Mouse (Mus musculus): ENCODE data around the gene Psen1. TPM values are rescaled to one million over a fixed set of nuclear protein-coding genes. Genes with fewer than 3 reads are reported as not detected.

Psen1 gene
- polyA plus RNA-seq, 1 experiment from 2014 or later, result 54.9 TPM

DNA sequence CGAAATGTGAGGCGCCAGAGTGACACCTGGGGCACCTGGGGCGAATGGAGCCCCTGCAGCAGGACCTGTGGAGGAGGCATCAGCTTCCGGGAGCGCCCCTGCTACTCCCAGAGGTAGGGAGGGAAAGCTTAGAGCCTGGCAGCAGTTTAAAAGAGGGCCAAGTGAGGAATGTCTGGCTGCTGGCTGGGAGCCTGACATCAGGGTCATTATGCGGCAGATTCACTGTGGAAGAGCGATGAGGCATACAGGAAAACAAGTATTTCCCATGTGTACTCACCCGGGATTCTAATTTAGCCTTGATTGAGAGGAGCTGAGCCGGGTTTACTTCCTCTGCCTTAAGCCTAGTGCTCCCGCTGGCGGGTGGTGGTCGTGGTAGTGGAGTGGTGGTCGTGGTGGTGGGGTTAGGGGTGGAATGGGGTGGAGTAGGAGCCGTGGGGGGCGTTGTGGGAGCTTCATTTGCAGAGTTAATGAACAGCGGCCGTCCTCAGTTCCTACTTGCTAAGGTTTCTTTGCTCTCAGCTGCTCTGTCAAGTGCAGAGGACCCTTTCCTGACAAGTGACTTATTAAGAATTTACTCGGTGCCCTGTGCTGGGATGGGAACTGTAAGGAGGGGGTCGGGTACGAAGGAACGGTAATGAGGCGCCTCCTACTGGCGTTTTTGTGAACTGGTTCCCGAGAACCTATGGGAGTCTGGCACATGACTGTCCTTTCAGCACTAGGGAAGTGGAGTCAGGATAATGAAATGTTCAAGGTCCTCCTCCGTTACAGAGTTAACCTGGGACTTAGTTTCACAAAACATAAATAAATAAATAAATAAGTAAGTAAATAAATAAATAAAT, 82.7 kb downstream of the Psen1 start:
- H3K27ac ChIP-seq (ENCODE audit: low read depth, low read length), result no peak overlapping the region
- no peaks in the 10 kb centered on the region for H3K9me3 ChIP-seq (replicated peaks; ENCODE audit: control insufficient read depth, low read length)
- peak overlapping the region; percentile 32 for H3K4me3 ChIP-seq (ENCODE audit: low read depth, low read length)
- H3K27me3 ChIP-seq (ENCODE audit: control insufficient read depth, insufficient read depth, low read length), result peaks cover 9% of the 10 kb centered on the region
- H3K36me3 ChIP-seq (ENCODE audit: control insufficient read depth, insufficient read depth, low read length), result no peaks in the 10 kb centered on the region
- H3K4me2 ChIP-seq, result peak overlapping the region; percentile 66
- WGBS (ENCODE audit: insufficient replicate concordance), result 7% methylated on average over 25 of the region's 25 CpGs
- 0 out of 2 replicates have a peak overlapping the region, but pooled peaks have one; percentile 39 for H3K9ac ChIP-seq (ENCODE audit: low read depth, low read length)
- peak; percentile 32; the same call in 1 of the 2 replicates for ATAC-seq (replicated peaks; ENCODE audit: insufficient number of reproducible peaks, low FRiP score, low TSS enrichment)
- H3K4me1 ChIP-seq (ENCODE audit: control insufficient read depth, insufficient read depth, low read length), result peaks cover 7% of the 10 kb centered on the region

DNA sequence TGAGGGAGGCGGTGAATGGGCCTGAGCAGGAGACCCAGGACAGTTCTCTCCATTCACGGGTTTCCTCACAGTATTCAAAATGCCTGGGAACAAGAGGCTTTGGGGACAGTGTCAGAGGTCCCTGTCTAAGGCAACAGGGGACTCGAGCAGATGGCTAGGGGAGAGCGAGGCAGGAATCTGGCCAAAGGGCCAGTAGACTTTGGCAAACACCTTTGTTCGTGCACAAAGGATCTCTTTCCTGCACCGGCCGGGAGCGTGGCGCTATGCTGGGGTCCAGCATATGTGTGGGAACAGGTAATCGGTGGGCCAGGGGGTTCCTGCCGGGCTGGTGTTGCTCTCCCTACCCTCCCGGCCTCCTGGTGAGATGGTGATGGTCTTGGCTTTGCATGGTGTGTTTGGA, 87.7 kb downstream of the Psen1 start:
- no peak overlapping the region for H3K27ac ChIP-seq (ENCODE audit: low read depth, low read length)
- peaks cover under 1% of the 10 kb centered on the region for H3K4me1 ChIP-seq (ENCODE audit: control insufficient read depth, insufficient read depth, low read length)
- H3K4me2 ChIP-seq, result no peak overlapping the region
- ATAC-seq (replicated peaks; ENCODE audit: insufficient number of reproducible peaks, low FRiP score, low TSS enrichment), result no peak
- H3K9me3 ChIP-seq (replicated peaks; ENCODE audit: control insufficient read depth, low read length), result no peaks in the 10 kb centered on the region
- H3K36me3 ChIP-seq (ENCODE audit: control insufficient read depth, insufficient read depth, low read length), result no peaks in the 10 kb centered on the region
- no peak overlapping the region for H3K4me3 ChIP-seq (ENCODE audit: low read depth, low read length)
- 68% methylated on average over 12 of the region's 12 CpGs for WGBS (ENCODE audit: insufficient replicate concordance)
- no peak overlapping the region for H3K9ac ChIP-seq (ENCODE audit: low read depth, low read length)
- peaks cover 5% of the 10 kb centered on the region for H3K27me3 ChIP-seq (ENCODE audit: control insufficient read depth, insufficient read depth, low read length)

DNA sequence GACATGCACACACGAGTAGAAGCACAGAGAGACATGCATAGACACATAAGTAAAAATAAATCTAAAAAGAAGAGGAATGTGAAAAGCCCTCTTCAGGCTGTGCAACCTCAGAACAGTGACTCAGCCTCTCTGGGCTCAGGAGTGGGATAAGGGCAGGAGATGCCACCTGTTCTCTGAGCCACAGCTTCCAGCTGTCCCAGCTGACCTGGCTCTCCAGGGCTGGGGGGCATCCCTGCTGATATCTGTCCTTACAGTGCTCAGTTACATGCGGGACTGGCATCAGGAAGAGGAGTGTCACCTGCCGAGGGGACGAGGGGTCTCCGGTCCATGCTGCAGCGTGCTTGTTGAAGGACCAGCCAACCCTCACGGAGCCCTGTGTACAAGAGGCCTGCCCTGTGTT, 88.8 kb downstream of the Psen1 start:
- H3K27ac ChIP-seq (ENCODE audit: low read depth, low read length), result no peak overlapping the region
- H3K36me3 ChIP-seq (ENCODE audit: control insufficient read depth, insufficient read depth, low read length), result no peaks in the 10 kb centered on the region
- no peak overlapping the region for H3K9ac ChIP-seq (ENCODE audit: low read depth, low read length)
- 74% methylated on average over 7 of the region's 7 CpGs for WGBS (ENCODE audit: insufficient replicate concordance)
- no peak overlapping the region for H3K4me2 ChIP-seq
- no peaks in the 10 kb centered on the region for H3K4me1 ChIP-seq (ENCODE audit: control insufficient read depth, insufficient read depth, low read length)
- peaks cover 2% of the 10 kb centered on the region for H3K27me3 ChIP-seq (ENCODE audit: control insufficient read depth, insufficient read depth, low read length)
- no peaks in the 10 kb centered on the region for H3K9me3 ChIP-seq (replicated peaks; ENCODE audit: control insufficient read depth, low read length)
- no peak for ATAC-seq (replicated peaks; ENCODE audit: insufficient number of reproducible peaks, low FRiP score, low TSS enrichment)
- H3K4me3 ChIP-seq (ENCODE audit: low read depth, low read length), result no peak overlapping the region

DNA sequence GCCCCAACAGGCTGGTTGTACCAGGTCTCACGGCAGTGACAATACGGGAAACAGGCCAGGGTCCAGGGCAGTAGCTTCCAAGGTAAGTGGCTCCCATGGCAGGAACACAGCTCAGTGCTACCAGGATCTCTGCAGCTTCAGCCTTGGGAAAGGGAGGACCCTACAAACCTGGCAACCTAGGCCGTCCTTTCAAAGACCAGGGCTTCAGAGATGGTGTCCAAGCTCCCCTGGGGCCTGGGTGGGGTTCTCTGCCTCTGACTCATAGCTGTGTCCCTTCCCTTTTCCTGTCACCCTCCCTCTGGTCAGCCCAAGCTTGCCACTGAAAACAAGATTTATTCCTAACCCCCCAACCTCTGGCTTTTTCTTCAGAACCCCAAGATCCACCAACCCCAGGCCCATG, 92.2 kb downstream of the Psen1 start:
- Histone ChIP-seq H3K27me3 (ENCODE audit: control insufficient read depth, insufficient read depth, low read length) (no peaks in the 10 kb centered on the region), H3K4me3 (ENCODE audit: low read depth, low read length) (no peak overlapping the region), H3K36me3 (ENCODE audit: control insufficient read depth, insufficient read depth, low read length) (no peaks in the 10 kb centered on the region), H3K4me1 (ENCODE audit: control insufficient read depth, insufficient read depth, low read length) (no peaks in the 10 kb centered on the region), H3K4me2 (no peak overlapping the region), H3K27ac (ENCODE audit: low read depth, low read length) (no peak overlapping the region), H3K9me3 (replicated peaks; ENCODE audit: control insufficient read depth, low read length) (no peaks in the 10 kb centered on the region), H3K9ac (ENCODE audit: low read depth, low read length) (no peak overlapping the region)
- WGBS (ENCODE audit: insufficient replicate concordance), result 72% methylated on average over 3 of the region's 3 CpGs
- ATAC-seq (replicated peaks; ENCODE audit: insufficient number of reproducible peaks, low FRiP score, low TSS enrichment), result no peak

DNA sequence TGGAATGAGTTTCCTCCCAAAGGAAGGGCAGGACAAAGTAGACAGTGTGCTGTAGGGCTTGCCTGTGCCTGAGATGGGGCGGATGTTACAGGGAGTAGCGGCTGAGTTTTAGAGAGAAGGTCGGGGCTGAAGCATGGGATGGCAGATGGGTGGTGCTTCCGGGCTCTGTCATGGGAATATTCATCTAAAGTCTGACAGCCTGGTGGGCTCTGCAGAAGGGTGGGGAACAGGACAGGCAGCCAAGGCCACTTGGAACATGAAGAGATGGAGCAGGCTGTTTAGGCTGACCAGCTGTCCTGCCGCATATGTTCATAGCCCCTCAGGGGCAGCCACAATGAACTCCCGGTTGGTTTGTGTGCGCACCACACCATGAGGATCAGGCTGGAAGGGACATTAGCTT, 93.3 kb downstream of the Psen1 start:
- Histone ChIP-seq H3K9ac (ENCODE audit: low read depth, low read length) (no peak overlapping the region), H3K4me1 (ENCODE audit: control insufficient read depth, insufficient read depth, low read length) (no peaks in the 10 kb centered on the region), H3K27ac (ENCODE audit: low read depth, low read length) (no peak overlapping the region), H3K36me3 (ENCODE audit: control insufficient read depth, insufficient read depth, low read length) (no peaks in the 10 kb centered on the region), H3K4me3 (ENCODE audit: low read depth, low read length) (no peak overlapping the region), H3K27me3 (ENCODE audit: control insufficient read depth, insufficient read depth, low read length) (no peaks in the 10 kb centered on the region), H3K4me2 (no peak overlapping the region), H3K9me3 (replicated peaks; ENCODE audit: control insufficient read depth, low read length) (no peaks in the 10 kb centered on the region)
- WGBS (ENCODE audit: insufficient replicate concordance), result 63% methylated on average over 7 of the region's 7 CpGs
- ATAC-seq (replicated peaks; ENCODE audit: insufficient number of reproducible peaks, low FRiP score, low TSS enrichment), result no peak

DNA sequence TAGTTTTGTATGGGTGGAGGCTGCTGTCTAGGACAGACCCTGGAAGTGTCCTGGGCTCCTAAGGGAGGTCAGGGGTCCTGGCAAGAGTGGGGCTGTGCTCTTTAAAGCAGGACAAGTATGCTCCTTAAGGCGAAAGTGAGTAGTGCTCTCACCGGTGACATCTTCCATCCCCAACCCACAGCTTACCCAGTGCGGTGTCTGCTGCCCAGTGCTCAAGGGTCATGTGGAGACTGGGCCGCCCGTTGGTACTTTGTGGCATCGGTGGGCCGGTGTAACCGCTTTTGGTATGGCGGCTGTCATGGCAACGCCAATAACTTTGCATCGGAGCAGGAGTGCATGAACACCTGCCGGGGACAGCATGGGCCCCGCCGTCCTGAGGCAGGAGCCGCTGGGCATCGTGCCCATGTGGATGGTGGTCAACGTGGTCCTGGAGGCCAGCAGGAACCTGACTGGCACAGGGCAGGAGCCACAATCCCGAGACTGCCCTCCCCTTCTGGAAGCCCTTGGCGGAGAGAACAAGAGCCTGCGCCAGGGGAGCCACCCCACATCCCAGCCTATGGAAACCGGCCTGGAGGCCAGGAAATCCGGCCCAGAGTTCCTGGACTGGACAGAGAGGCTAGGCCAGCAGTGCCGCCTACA, 93.8 kb downstream of the Psen1 start:
- no peak overlapping the region for H3K4me3 ChIP-seq (ENCODE audit: low read depth, low read length)
- H3K36me3 ChIP-seq (ENCODE audit: control insufficient read depth, insufficient read depth, low read length), result no peaks in the 10 kb centered on the region
- H3K4me2 ChIP-seq, result no peak overlapping the region
- H3K27ac ChIP-seq (ENCODE audit: low read depth, low read length), result no peak overlapping the region
- no peaks in the 10 kb centered on the region for H3K27me3 ChIP-seq (ENCODE audit: control insufficient read depth, insufficient read depth, low read length)
- H3K9me3 ChIP-seq (replicated peaks; ENCODE audit: control insufficient read depth, low read length), result no peaks in the 10 kb centered on the region
- no peaks in the 10 kb centered on the region for H3K4me1 ChIP-seq (ENCODE audit: control insufficient read depth, insufficient read depth, low read length)
- no peak for ATAC-seq (replicated peaks; ENCODE audit: insufficient number of reproducible peaks, low FRiP score, low TSS enrichment)
- WGBS (ENCODE audit: insufficient replicate concordance), result 63% methylated on average over 23 of the region's 23 CpGs
- no peak overlapping the region for H3K9ac ChIP-seq (ENCODE audit: low read depth, low read length)

DNA sequence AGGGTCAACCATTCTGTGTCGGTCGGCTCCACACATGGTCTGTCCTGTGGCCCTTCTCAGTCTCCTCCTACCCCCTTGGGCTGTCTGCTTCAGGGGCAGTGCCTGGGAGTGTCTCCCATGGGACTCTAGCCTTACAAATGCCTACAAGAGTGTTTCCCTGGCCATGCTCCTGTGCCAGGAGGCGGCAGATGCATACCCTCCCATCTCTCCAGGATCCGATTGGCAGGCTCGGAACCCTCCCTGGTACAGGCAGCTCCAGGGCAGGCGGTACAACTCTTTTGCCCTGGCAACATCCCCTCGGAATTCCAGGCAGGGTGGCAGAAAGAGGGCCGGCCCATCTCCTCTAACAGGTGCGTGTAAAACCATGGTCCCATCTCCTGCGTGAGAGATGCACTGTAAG, 94.7 kb downstream of the Psen1 start:
- H3K36me3 ChIP-seq (ENCODE audit: control insufficient read depth, insufficient read depth, low read length), result no peaks in the 10 kb centered on the region

More for the DNA sequence above, 94.7 kb downstream of the Psen1 start:
- WGBS (ENCODE audit: insufficient replicate concordance), result 88% methylated on average over 10 of the region's 10 CpGs
- H3K4me2 ChIP-seq, result no peak overlapping the region
- no peaks in the 10 kb centered on the region for H3K4me1 ChIP-seq (ENCODE audit: control insufficient read depth, insufficient read depth, low read length)
- no peaks in the 10 kb centered on the region for H3K27me3 ChIP-seq (ENCODE audit: control insufficient read depth, insufficient read depth, low read length)
- ATAC-seq (replicated peaks; ENCODE audit: insufficient number of reproducible peaks, low FRiP score, low TSS enrichment), result no peak
- H3K9ac ChIP-seq (ENCODE audit: low read depth, low read length), result no peak overlapping the region
- no peak overlapping the region for H3K27ac ChIP-seq (ENCODE audit: low read depth, low read length)
- no peaks in the 10 kb centered on the region for H3K9me3 ChIP-seq (replicated peaks; ENCODE audit: control insufficient read depth, low read length)
- H3K4me3 ChIP-seq (ENCODE audit: low read depth, low read length), result no peak overlapping the region
